Mouse (Mus musculus) stomach, embryonic 15.5 days (tissue): ENCODE measurements around the gene Tmem164. TPM values are rescaled to one million over a fixed set of nuclear protein-coding genes. Genes with fewer than 3 reads are reported as not detected.
"Not testable (repeated sequence)": the region's sequence is repeated elsewhere in the genome, so short reads cannot be mapped to it uniquely, and the experiment has no call there.

Experiments
- ATAC-seq: fragments of 200-750 bp; cut with Nextera tagmentation; 2 replicates; pipeline ENCODE4 v1.8.0; 2017; ENCODE audit warnings: low read depth, moderate number of reproducible peaks, moderate TSS enrichment; ENCODE audit not compliant: insufficient read depth, low FRiP score
- H3K27ac ChIP-seq: fragments of 300-500 bp; sonication (generic); 2 replicates; pipeline ENCODE4 v1.5.1; 2015; ENCODE audit warnings: mild to moderate bottlenecking, inconsistent platforms
- H3K27me3 ChIP-seq: fragments of 300-500 bp; sonication (generic); replicated peaks from 2 replicates; pipeline ENCODE4 v1.6.1; 2015; ENCODE audit warnings: inconsistent platforms
- H3K36me3 ChIP-seq: fragments of 300-500 bp; sonication (generic); 2 replicates; pipeline ENCODE4 v1.6.1; 2015; ENCODE audit warnings: inconsistent platforms
- H3K4me1 ChIP-seq: fragments of 300-500 bp; sonication (generic); 2 replicates; pipeline ENCODE4 v1.6.1; 2015; ENCODE audit warnings: inconsistent platforms
- H3K4me2 ChIP-seq: fragments of 300-500 bp; sonication (generic); 2 replicates; pipeline ENCODE4 v1.6.1; 2015; ENCODE audit warnings: mild to moderate bottlenecking, inconsistent platforms
- H3K4me3 ChIP-seq: fragments of 300-500 bp; sonication (generic); replicated peaks from 2 replicates; pipeline ENCODE4 v1.5.1; 2015; ENCODE audit warnings: inconsistent platforms
- H3K9ac ChIP-seq: fragments of 300-500 bp; sonication (generic); 2 replicates; pipeline ENCODE4 v1.6.1; 2015; ENCODE audit warnings: inconsistent platforms
- H3K9me3 ChIP-seq: fragments of 300-500 bp; sonication (generic); 2 replicates; pipeline ENCODE4 v1.6.1; 2016; ENCODE audit warnings: inconsistent platforms
- WGBS: fragments of 180-500 bp; shearing (Covaris S2); methylation state at CpG from one replicate; pipeline ENCODE4 v1.1.7; 2015; 5-methylcytosine and 5-hydroxymethylcytosine counted together
- polyA plus RNA-seq: library from polyadenylated mRNA; unstranded; fragments of >200 nt; fragmentation: Nextera tagmentation; extraction: Ambion mirVana; gene quantifications from 2 replicates; pipeline ENCODE4 v1.2.1, GENCODE M21; 2015

Tmem164 gene
- polyA plus RNA-seq: 52.2 and 58.2 TPM in 2 replicates

GRCm38 (mm10) chrX:142681056-142681615, at the start of gene Tmem164:
TSS of gene Tmem164 (plus strand) at chrX:142681406.
- no peaks in the 10 kb centered on the region for H3K27me3 ChIP-seq
- no peaks in the 10 kb centered on the region for H3K9me3 ChIP-seq
- H3K9ac ChIP-seq: peak within 1 kb of the TSS; percentile 29; the same call in 1 of the 2 replicates
- no peaks in the 10 kb centered on the region; the same call in 1 of the 2 replicates for H3K4me1 ChIP-seq
- ATAC-seq: peak; percentile 86
- H3K4me2 ChIP-seq: peak within 1 kb of the TSS; percentile 68
- WGBS: 11% methylated on average over 24 of the region's 38 CpGs
- H3K27ac ChIP-seq: peak within 1 kb of the TSS; percentile 96
- peak within 1 kb of the TSS; percentile 57 for H3K4me3 ChIP-seq
- no peaks in the 10 kb centered on the region for H3K36me3 ChIP-seq

- H3K4me1 ChIP-seq, H3K9ac ChIP-seq, H3K4me3 ChIP-seq, H3K36me3 ChIP-seq, H3K9me3 ChIP-seq, H3K27me3 ChIP-seq, H3K27ac ChIP-seq, ATAC-seq, H3K4me2 ChIP-seq: not testable (repeated sequence)
- 37% methylated on average over 16 of the region's 19 CpGs for WGBS
Observed at GRCm38 (mm10) chrX:142632990-142633389, 48.2 kb upstream of the Tmem164 start.

- Histone ChIP-seq H3K27me3 (no peaks in the 10 kb centered on the region), H3K9ac (no peak overlapping the region), H3K4me2 (no peak overlapping the region), H3K9me3 (no peaks in the 10 kb centered on the region), H3K4me3 (no peak overlapping the region), H3K36me3 (no peaks in the 10 kb centered on the region), H3K27ac (no peak overlapping the region), H3K4me1 (no peaks in the 10 kb centered on the region)
- no peak for ATAC-seq
- 64% methylated on average over 1 of the region's 1 CpGs for WGBS
Observed at GRCm38 (mm10) chrX:142647202-142647601, 34.0 kb upstream of the Tmem164 start.

GRCm38 (mm10) chrX:142650117-142650764, 31.0 kb upstream of the Tmem164 start:
- H3K27me3 ChIP-seq: no peaks in the 10 kb centered on the region
- H3K4me3 ChIP-seq: no peak overlapping the region
- WGBS: 50% methylated on average over 6 of the region's 6 CpGs
- ATAC-seq: no peak
- no peak overlapping the region for H3K4me2 ChIP-seq
- H3K36me3 ChIP-seq: no peaks in the 10 kb centered on the region
- H3K4me1 ChIP-seq: no peaks in the 10 kb centered on the region
- no peak overlapping the region for H3K9ac ChIP-seq
- H3K9me3 ChIP-seq: no peaks in the 10 kb centered on the region
- no peak overlapping the region for H3K27ac ChIP-seq

GRCm38 (mm10) chrX:142664704-142665422, 16.3 kb upstream of the Tmem164 start:
- Histone ChIP-seq H3K9me3 (no peaks in the 10 kb centered on the region), H3K9ac (no peak overlapping the region), H3K27me3 (no peaks in the 10 kb centered on the region), H3K4me2 (no peak overlapping the region), H3K36me3 (no peaks in the 10 kb centered on the region), H3K4me3 (no peak overlapping the region), H3K27ac (peak overlapping the region; percentile 11; the same call in 1 of the 2 replicates), H3K4me1 (no peaks in the 10 kb centered on the region)
- ATAC-seq: no peak
- WGBS: 52% methylated on average over 4 of the region's 4 CpGs

- no peak overlapping the region for H3K27ac ChIP-seq
- H3K9ac ChIP-seq: no peak overlapping the region
- no peaks in the 10 kb centered on the region for H3K9me3 ChIP-seq
- ATAC-seq: peak; percentile 43; the same call in 1 of the 2 replicates
- H3K27me3 ChIP-seq: no peaks in the 10 kb centered on the region
- H3K36me3 ChIP-seq: no peaks in the 10 kb centered on the region
- no peaks in the 10 kb centered on the region for H3K4me1 ChIP-seq
- H3K4me2 ChIP-seq: no peak overlapping the region
- no peak overlapping the region for H3K4me3 ChIP-seq
Observed at GRCm38 (mm10) chrX:142665423-142665805, 15.8 kb upstream of the Tmem164 start.

GRCm38 (mm10) chrX:142669312-142670091, 11.7 kb upstream of the Tmem164 start:
- no peak overlapping the region for H3K9ac ChIP-seq
- ATAC-seq: no peak
- 52% methylated on average over 9 of the region's 9 CpGs for WGBS

GRCm38 (mm10) chrX:142670121-142670520, 11.1 kb upstream of the Tmem164 start:
- H3K27ac ChIP-seq: no peak overlapping the region
- H3K9me3 ChIP-seq: no peaks in the 10 kb centered on the region
- H3K4me1 ChIP-seq: no peaks in the 10 kb centered on the region
- H3K4me2 ChIP-seq: no peak overlapping the region
- H3K9ac ChIP-seq: no peak overlapping the region
- no peak for ATAC-seq
- 55% methylated on average over 3 of the region's 3 CpGs for WGBS
- no peaks in the 10 kb centered on the region for H3K36me3 ChIP-seq
- H3K4me3 ChIP-seq: no peak overlapping the region
- H3K27me3 ChIP-seq: no peaks in the 10 kb centered on the region

More at GRCm38 (mm10) chrX:142669312-142670091, 11.7 kb upstream of the Tmem164 start:
- no peaks in the 10 kb centered on the region for H3K4me1 ChIP-seq
- no peak overlapping the region for H3K4me3 ChIP-seq
- no peak overlapping the region for H3K4me2 ChIP-seq
- H3K36me3 ChIP-seq: no peaks in the 10 kb centered on the region
- no peaks in the 10 kb centered on the region for H3K27me3 ChIP-seq
- H3K27ac ChIP-seq: no peak overlapping the region
- H3K9me3 ChIP-seq: no peaks in the 10 kb centered on the region

GRCm38 (mm10) chrX:142671141-142671540, 10.1 kb upstream of the Tmem164 start:
- no peaks in the 10 kb centered on the region for H3K36me3 ChIP-seq
- H3K4me2 ChIP-seq: no peak overlapping the region
- H3K9me3 ChIP-seq: no peaks in the 10 kb centered on the region
- H3K9ac ChIP-seq: no peak overlapping the region
- H3K27ac ChIP-seq: no peak overlapping the region
- no peak for ATAC-seq
- WGBS: 76% methylated on average over 1 of the region's 1 CpGs
- no peaks in the 10 kb centered on the region for H3K27me3 ChIP-seq
- H3K4me1 ChIP-seq: no peaks in the 10 kb centered on the region
- no peak overlapping the region for H3K4me3 ChIP-seq

- no peak overlapping the region for H3K4me3 ChIP-seq
- H3K27me3 ChIP-seq: no peaks in the 10 kb centered on the region
- no peak overlapping the region for H3K27ac ChIP-seq
- H3K4me1 ChIP-seq: no peaks in the 10 kb centered on the region
- H3K9me3 ChIP-seq: no peaks in the 10 kb centered on the region
- WGBS: 62% methylated on average over 1 of the region's 1 CpGs
- ATAC-seq: no peak
- H3K36me3 ChIP-seq: no peaks in the 10 kb centered on the region
- no peak overlapping the region for H3K9ac ChIP-seq
- H3K4me2 ChIP-seq: no peak overlapping the region
Observed at GRCm38 (mm10) chrX:142672701-142673100, 8.5 kb upstream of the Tmem164 start.

- Histone ChIP-seq H3K27ac (no peak overlapping the region), H3K27me3 (no peaks in the 10 kb centered on the region), H3K4me3 (no peak overlapping the region), H3K36me3 (no peaks in the 10 kb centered on the region), H3K4me1 (no peaks in the 10 kb centered on the region), H3K4me2 (no peak overlapping the region), H3K9me3 (no peaks in the 10 kb centered on the region), H3K9ac (no peak overlapping the region)
- 50% methylated on average over 3 of the region's 3 CpGs for WGBS
- no peak for ATAC-seq
Observed at GRCm38 (mm10) chrX:142677193-142677592, 4.0 kb upstream of the Tmem164 start.
